Mouse (Mus musculus) kidney, adult 2 months (tissue): ENCODE results near the gene Cxcl12.

Source experiments
- CTCF ChIP-seq: fragments of 200-500 bp; conservative IDR thresholded peaks from 2 replicates; pipeline ENCODE4 v1.5.1; 2011; ENCODE audit warnings: low read depth, mild to moderate bottlenecking, control low read depth, low read length, moderate library complexity, mixed read lengths; ENCODE audit not compliant: insufficient read depth, insufficient read length
- POLR2A ChIP-seq: fragments of 200-500 bp; IDR thresholded peaks from one replicate; pipeline ENCODE4 v1.6.1; 2011; ENCODE audit warnings: low read depth, low read length, control low read depth

DNA sequence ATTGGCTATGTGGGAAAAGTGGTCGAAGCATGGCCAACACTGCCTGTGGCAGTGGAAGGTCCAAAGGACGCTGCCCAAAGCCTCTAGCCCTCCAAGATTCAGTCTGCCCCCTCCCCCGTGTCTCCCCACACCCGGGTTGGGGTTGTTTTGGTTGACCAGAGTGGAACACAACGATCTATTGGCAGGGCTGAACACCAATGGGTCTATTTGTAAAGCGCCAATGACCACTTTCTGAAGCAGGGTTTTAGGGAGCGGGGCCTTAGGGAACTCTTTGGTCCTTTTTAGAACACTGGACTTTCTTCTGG is 957 bp upstream of the Cxcl12 start:
- TF ChIP-seq CTCF (no peak), POLR2A (no peak)
